Mouse (Mus musculus) cortical plate, adult 2 months (tissue): ENCODE measurements around the gene Pappa.

Source experiments
- CTCF ChIP-seq: fragments of 200-500 bp; IDR thresholded peaks from 2 replicates; pipeline ENCODE4 v1.5.1; 2011; ENCODE audit warnings: mild to moderate bottlenecking, control low read depth, low read length; ENCODE audit not compliant: insufficient read depth; ENCODE audit errors: extremely low read depth
- POLR2A ChIP-seq: fragments of 200-500 bp; IDR thresholded peaks from 2 replicates; pipeline ENCODE4 v1.6.1; 2011; ENCODE audit warnings: mild to moderate bottlenecking, low read length, control low read depth; ENCODE audit not compliant: insufficient read depth; ENCODE audit errors: extremely low read depth

GRCm38 (mm10) chr4:65192810-65193209 is 68.8 kb downstream of the Pappa start:
- TF ChIP-seq CTCF (no peak), POLR2A (no peak)
